Mouse (Mus musculus) mature B cell (primary cell): ENCODE data around the gene Cd8a.

Experiments
- in situ Hi-C: fragments of 300-500 bp; cut with MboI; formaldehyde crosslinking; loops from 2 replicates; pipeline ENCODE4 v1.14.3; 2019

The Cd8a gene

DNA sequence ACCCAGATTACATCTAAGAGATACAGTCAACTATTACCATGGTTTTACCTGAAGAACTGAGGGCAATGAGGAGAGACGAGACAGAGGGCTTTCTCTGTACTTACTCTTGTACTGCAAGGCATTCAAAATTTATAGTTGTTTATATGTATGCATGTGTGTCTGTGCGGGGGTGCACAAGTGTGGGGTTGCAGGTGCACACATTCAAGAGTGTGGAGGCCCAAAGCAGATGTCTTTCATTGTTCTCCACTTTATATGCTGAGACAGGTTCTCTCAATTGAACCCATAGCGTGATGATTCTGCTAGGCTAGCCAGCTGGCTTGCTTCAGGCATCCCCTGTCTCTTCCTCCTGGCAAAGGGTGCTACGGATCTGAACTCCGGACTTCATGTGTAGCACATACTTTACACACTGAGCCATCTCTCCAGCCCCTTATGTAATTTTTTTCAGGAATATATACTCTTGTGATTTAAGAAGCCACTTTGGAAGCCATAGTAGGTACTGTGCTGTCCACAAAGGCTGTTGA, 2.1 kb upstream of the Cd8a start:
- in situ Hi-C loops = no loop called here

- in situ Hi-C loops = no loop called here
Observed at GRCm38 (mm10) chr6:71372041-71372720, 1.0 kb upstream of the Cd8a start.

DNA sequence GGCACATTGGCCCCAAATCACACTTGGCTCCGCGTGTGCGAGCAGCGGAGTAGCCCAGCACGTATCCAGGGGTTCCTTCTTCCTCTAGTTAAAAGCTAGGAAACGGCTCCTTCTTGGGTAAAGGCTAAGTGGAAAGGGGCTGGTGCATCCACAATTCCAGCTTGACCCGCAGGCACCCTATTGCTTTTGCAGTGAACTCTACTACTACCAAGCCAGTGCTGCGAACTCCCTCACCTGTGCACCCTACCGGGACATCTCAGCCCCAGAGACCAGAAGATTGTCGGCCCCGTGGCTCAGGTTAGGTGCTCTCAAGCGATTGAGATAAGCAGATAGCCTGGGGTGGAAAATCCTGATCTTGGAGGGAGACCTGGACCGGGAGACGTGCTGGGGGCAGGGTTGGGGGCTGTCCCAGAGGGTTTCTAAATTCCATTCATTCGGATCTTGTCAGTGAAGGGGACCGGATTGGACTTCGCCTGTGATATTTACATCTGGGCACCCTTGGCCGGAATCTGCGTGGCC, 1.1 kb downstream of the Cd8a start:
- in situ Hi-C loops = no loop called here

DNA sequence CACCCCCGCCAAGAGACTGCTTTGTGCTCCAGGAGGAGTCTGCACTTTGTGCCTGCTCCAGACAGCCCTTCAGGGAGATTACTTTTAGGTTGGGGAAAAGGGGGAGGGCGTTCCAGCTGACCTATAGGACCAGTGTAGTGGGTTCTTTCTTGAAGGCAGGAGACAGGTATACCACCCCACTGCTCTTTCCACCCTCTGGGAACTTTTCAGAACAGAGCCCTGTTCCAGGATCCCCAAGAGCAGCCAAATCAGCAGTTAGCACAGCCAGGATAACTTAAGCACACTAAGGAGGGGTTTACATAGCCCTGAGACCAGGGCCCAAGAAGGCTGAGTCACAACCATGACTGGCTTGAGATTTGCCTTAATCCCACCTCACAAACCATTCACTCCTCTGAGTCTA, 1.7 kb downstream of the Cd8a start:
- in situ Hi-C loops = no loop called here

DNA sequence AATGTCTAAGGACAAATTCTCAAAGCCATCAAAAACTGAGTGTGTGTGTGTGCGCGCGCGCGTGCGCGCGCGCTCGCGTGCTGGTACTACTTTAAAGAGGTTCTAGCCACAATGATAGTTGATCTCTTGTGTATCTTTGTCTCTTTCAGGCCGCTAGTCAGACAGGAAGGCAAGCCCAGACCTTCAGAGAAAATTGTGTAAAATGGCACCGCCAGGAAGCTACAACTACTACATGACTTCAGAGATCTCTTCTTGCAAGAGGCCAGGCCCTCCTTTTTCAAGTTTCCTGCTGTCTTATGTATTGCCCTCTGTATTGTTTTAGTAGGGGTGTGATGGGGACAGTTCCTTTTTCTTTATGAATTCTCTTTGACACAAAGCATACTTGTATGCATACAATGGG, 3.5 kb downstream of the Cd8a start:
- in situ Hi-C loops = no loop called here

DNA sequence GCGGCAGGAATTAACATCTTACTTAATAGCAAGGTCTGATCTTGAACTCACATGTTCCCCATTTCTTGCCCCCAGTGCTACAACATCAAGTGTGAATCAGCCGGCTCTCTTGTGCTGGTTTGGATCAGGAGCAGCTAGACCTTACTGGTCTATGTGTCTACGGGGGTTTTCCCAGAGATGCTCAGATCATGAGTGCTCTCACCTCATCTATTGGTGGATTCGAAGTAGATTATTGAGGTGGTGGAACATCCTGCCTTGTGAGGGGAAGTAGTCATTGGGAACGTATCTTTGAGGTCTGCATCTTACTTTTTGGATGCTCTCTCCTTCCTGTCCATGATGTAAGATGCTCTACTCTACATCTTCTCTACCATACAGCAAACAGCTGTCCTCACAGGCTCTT, 8.4 kb downstream of the Cd8a start:
- in situ Hi-C loops = no loop called here

DNA sequence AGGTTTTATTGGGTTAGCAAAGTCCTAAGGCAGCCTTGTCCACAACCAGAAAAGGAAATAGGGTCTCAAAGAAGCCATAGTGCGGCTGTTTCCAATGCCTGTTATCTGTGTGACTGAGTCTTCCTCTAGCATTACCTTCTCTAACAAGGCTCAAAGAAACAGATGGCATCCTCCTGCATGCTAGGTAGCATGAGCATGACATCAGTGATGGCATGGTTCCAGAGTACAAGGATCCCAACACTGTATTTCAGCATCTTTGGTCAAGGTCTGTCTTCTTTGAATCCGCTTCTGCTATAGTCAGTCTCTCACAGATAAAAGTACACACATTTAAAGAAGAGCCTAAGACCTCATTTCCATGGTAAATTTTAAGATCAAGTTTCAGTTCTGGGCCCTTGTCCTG, 17.3 kb downstream of the Cd8a start:
- in situ Hi-C loops = no loop called here

DNA sequence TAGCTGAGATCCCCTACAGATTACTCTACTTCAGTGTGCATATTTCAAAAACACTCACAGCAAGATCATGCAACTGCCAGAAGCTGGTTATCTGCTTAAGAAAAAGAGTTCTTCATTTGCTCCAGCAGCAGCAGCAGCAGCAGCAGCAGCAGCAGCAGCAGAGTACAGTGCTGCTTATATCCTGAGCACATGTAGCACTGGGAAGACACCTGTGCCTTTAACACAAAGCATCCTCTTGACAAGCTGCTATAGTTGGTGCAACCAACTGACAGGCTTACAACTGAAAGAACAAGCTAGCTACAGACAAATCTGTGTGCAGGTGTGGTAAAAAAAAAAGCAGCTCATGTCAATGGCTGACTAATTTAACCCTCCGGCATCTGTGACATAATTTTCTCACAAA, 22.8 kb downstream of the Cd8a start:
- in situ Hi-C loops = no loop called here

DNA sequence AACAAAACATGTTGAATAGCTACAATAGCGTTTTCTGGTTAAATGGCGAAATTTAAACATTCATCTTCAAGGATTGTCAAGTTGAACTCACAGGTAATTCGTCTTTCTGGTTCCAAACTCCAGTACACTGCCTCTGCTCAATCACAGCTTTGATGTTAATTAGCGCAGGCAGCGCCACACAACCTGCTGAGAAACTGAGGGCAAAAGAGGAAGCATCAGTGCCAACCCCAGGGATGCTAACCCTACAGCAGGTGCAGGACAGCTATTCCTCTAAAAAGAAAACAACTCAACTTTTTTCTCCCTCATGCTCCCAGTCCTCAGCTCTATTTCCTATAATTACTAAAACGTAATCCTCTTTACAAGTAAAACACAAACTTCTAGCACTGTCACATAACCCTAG, 23.5 kb downstream of the Cd8a start:
- in situ Hi-C loops = no loop called here

DNA sequence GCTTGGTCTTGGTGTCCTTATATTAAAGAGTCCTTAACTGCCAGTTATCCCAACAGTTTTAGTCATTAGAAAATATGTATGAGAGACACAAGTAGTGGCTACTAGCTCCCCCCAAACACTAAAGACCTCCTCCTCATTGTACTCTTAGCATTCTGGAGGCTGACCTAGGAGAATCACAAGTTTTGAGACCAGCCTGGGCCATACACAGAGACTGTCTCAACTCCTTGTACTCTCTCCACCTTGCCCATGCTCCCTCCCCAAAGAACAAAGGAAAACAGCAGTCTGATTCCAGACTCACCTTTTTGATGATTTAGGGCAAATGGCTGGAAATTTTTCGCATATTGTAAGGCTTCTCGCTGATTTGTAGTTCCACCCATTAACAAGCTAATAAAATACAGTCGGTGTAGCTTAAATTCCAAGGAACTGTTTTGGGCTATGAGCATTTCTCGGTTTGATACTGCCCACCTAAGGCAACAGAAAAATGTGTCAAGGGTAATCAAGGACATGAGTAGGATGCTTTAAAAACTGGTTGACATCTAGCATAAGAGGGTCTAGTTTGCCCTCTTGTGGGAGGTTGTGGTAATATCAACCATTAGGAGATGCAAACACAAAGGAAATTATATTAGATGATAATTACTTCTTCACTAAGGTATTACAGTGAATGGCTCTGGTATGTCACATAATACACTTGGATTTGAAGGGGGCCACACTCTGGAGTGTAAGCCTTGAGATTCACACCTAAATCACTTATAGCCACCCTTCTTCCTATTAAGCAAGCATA, 25.8 kb downstream of the Cd8a start:
- in situ Hi-C loops = no loop called here

GRCm38 (mm10) chr6:71414624-71415023, 41.4 kb downstream of the Cd8a start:
- in situ Hi-C loops = no loop called here

DNA sequence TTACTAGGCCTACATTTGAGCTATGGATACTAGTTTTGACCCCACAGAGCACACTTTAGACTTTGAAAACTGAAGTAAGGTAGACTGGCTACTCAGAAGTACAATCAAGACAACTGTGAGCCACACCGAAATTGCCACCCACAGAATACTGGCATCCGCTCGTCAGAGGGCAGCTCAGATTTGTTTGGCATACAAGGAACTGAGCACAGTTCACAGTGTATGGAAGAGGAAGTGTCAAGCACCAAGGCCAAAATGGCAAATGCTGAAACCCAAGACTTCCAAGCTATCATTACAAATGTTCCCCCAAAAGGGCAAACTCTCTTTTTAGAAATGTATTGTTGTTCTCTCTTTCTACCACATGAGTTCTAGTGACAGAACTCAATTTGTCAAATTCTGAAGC, 42.2 kb downstream of the Cd8a start:
- in situ Hi-C loops = no loop called here

DNA sequence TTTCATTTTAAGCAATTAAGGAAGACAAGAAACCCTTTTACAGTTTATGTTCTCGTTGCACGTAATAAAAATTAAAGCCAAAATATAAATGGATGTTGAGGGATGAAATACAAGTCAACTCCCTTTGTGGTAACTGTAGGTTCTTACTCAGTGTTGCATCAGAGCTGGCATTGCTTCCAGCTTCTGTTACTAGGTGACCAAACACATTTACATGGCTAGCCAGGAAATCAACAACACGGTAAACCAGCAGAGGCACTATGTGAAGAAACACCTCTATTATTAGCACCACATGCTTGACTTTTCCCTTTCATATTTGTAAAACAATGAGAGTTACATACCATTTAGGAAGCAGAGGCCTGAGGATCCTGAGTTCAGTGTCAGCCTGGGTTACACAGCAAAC, 45.6 kb downstream of the Cd8a start:
- in situ Hi-C loops = no loop called here

DNA sequence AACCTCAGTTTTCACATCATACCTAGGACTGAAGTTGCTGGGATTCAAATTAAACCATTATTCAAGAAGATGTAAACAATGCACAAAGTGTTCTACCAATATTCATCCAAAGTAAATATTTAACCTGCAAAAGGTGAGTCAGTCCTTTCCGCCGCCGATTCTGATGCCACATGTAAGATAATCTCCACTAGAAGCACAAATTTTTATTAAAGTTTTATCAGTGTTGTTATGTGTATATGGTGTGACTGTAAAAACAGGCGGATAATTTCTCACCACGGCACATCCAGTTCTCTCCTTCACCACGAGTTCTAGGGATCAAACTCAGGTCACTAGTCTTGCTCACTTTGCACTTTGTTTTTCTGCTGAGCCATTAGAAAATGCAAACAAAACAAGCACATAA, 47.6 kb downstream of the Cd8a start:
- in situ Hi-C loops = no loop called here

GRCm38 (mm10) chr6:71422162-71422561, 48.9 kb downstream of the Cd8a start:
- in situ Hi-C loops = no loop called here

DNA sequence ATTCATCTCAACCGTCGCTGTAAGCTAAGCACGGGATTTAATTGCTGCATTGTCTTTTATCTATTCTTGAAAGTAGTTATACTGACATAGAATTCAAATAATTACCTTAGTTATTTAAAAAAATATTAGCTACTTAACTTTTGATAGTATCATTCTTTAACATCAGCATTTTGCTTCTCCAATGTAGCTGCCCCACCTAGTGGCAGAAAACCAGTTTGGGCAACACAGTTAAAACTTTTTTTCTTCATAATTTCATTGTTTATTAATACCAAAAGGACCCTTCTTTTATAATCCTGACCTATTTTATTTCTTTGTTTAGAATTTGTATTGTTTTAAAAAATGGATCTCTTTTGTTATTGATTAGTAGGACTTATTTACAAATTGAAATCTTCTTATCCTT, 49.9 kb downstream of the Cd8a start:
- in situ Hi-C loops = no loop called here

- in situ Hi-C loops = no loop called here
Observed at GRCm38 (mm10) chr6:71425681-71426080, 52.5 kb downstream of the Cd8a start.

DNA sequence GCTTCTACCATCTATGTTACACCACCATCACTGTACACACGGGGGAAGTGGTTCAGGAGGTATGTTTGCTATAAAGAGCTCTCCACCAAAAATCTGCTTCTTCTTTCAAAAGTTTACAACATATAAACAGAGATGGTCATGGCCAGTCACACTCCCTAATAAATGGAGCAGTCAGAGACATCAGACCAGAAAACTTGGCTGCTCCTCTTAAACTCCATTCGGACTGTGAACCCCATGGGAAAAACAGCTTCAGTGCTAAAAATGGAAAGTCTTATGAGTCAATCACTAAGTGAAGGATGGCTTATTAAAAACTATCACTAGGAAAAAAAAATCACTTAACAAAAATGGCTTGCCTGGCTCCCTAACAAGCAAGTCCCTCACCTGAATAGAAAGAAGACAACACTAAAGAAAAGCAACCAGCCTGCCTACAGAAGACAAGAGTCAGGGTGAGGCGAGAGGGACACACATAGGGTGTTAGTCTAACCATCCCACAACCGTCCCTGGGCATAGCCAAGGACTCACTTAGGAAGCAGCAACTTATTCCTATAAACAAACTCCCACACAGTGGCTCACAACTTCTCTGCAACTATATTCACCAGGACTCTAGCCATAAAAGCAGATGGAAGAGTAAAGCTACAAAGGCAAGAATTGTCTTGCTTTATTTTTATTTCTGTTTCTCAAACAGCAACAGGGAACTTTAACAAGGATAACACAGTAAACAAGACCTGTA, 54.9 kb downstream of the Cd8a start:
- in situ Hi-C loops = no loop called here
